Mouse (Mus musculus) thymus, postnatal 14 days (tissue): ENCODE data around the gene Ptpre.
"Not testable (repeated sequence)": the region's sequence is repeated elsewhere in the genome, so short reads cannot be mapped to it uniquely, and the experiment has no call there.

Experiments
- DNase-seq: peaks from one replicate; pipeline ENCODE4 v3.0.0; 2021

Gene Ptpre

GRCm38 (mm10) chr7:135609028-135609427 lies 71.7 kb downstream of the Ptpre start:
- DNase-seq = no peak

- no peak for DNase-seq
Observed at GRCm38 (mm10) chr7:135609655-135610054, 72.4 kb downstream of the Ptpre start.

- DNase-seq = no peak
Observed at GRCm38 (mm10) chr7:135612276-135612675, 75.0 kb downstream of the Ptpre start.

- DNase-seq = no peak
Observed at GRCm38 (mm10) chr7:135612801-135613200, 75.5 kb downstream of the Ptpre start.

- DNase-seq = no peak
Observed at GRCm38 (mm10) chr7:135613380-135613779, 76.1 kb downstream of the Ptpre start.

GRCm38 (mm10) chr7:135614892-135615291 lies 77.6 kb downstream of the Ptpre start:
- no peak for DNase-seq

- not testable (repeated sequence) for DNase-seq
Observed at GRCm38 (mm10) chr7:135616479-135616878, 79.2 kb downstream of the Ptpre start.

- DNase-seq = no peak
Observed at GRCm38 (mm10) chr7:135617776-135618175, 80.5 kb downstream of the Ptpre start.

GRCm38 (mm10) chr7:135621649-135622048 lies 84.4 kb downstream of the Ptpre start:
- DNase-seq = no peak

GRCm38 (mm10) chr7:135622241-135622640 lies 85.0 kb downstream of the Ptpre start:
- DNase-seq = no peak

- no peak for DNase-seq
Observed at GRCm38 (mm10) chr7:135624854-135625253, 87.6 kb downstream of the Ptpre start.

- no peak for DNase-seq
Observed at GRCm38 (mm10) chr7:135628363-135628762, 91.1 kb downstream of the Ptpre start.

- DNase-seq = no peak
Observed at GRCm38 (mm10) chr7:135629019-135629418, 91.7 kb downstream of the Ptpre start.

- peak; percentile 75 for DNase-seq
Observed at GRCm38 (mm10) chr7:135631776-135632552, 94.7 kb downstream of the Ptpre start.

GRCm38 (mm10) chr7:135632716-135633258 lies 95.5 kb downstream of the Ptpre start:
- no peak for DNase-seq

GRCm38 (mm10) chr7:135634851-135635624 lies 97.8 kb downstream of the Ptpre start:
- DNase-seq = no peak

- peak; percentile 78 for DNase-seq
Observed at GRCm38 (mm10) chr7:135637406-135637980, 100.2 kb downstream of the Ptpre start.

- DNase-seq = no peak
Observed at GRCm38 (mm10) chr7:135639361-135639760, 102.1 kb downstream of the Ptpre start.

GRCm38 (mm10) chr7:135641698-135642507 lies 104.6 kb downstream of the Ptpre start:
- DNase-seq = peak; percentile 71

- DNase-seq = no peak
Observed at GRCm38 (mm10) chr7:135644452-135644851, 107.2 kb downstream of the Ptpre start.

- DNase-seq = peak; percentile 58
Observed at GRCm38 (mm10) chr7:135646976-135647375, 109.7 kb downstream of the Ptpre start.

- no peak for DNase-seq
Observed at GRCm38 (mm10) chr7:135648821-135649220, 111.5 kb downstream of the Ptpre start.

- DNase-seq = no peak
Observed at GRCm38 (mm10) chr7:135649306-135649705, 112.0 kb downstream of the Ptpre start.
